Mouse (Mus musculus): ENCODE data around the gene Kif13a. TPM values are rescaled to one million over a fixed set of nuclear protein-coding genes. Genes with fewer than 3 reads are reported as not detected.

The Kif13a gene
- polyA plus RNA-seq, 1 experiment from 2014 or later = 7.2 TPM

GRCm38 (mm10) chr13:46841668-46842067, 88.0 kb downstream of the Kif13a start:
- Histone ChIP-seq H3K36me3 (ENCODE audit: control insufficient read depth, insufficient read depth, low read length) (no peaks in the 10 kb centered on the region), H3K4me2 (ENCODE audit: low read length) (no peak overlapping the region), H3K4me1 (ENCODE audit: control insufficient read depth, insufficient read depth, low read length) (peaks cover 7% of the 10 kb centered on the region), H3K9ac (ENCODE audit: low read depth, low read length) (no peak overlapping the region), H3K9me3 (replicated peaks; ENCODE audit: control insufficient read depth, low read length, poor library complexity, severe bottlenecking) (no peaks in the 10 kb centered on the region), H3K27ac (ENCODE audit: low read length) (no peak overlapping the region), H3K4me3 (ENCODE audit: low read depth, low read length) (no peak overlapping the region), H3K27me3 (ENCODE audit: control insufficient read depth, insufficient read depth, low read depth, low read length) (no peaks in the 10 kb centered on the region)
- WGBS = 64% methylated on average over 3 of the region's 3 CpGs
- no peak for ATAC-seq

- Histone ChIP-seq H3K9me3 (replicated peaks; ENCODE audit: control insufficient read depth, low read length, poor library complexity, severe bottlenecking) (no peaks in the 10 kb centered on the region), H3K9ac (ENCODE audit: low read depth, low read length) (no peak overlapping the region), H3K27ac (ENCODE audit: low read length) (peak overlapping the region; percentile 41; the same call in 1 of the 2 replicates), H3K4me1 (ENCODE audit: control insufficient read depth, insufficient read depth, low read length) (peaks cover 7% of the 10 kb centered on the region), H3K4me3 (ENCODE audit: low read depth, low read length) (no peak overlapping the region), H3K4me2 (ENCODE audit: low read length) (no peak overlapping the region), H3K36me3 (ENCODE audit: control insufficient read depth, insufficient read depth, low read length) (no peaks in the 10 kb centered on the region), H3K27me3 (ENCODE audit: control insufficient read depth, insufficient read depth, low read depth, low read length) (no peaks in the 10 kb centered on the region)
- WGBS = 87% methylated on average over 13 of the region's 13 CpGs
- no peak for ATAC-seq
Observed at GRCm38 (mm10) chr13:46840676-46841075, 89.0 kb downstream of the Kif13a start.

- Histone ChIP-seq H3K4me2 (ENCODE audit: low read length) (no peak overlapping the region), H3K27ac (ENCODE audit: low read length) (no peak overlapping the region; the same call in 1 of the 2 replicates), H3K36me3 (ENCODE audit: control insufficient read depth, insufficient read depth, low read length) (no peaks in the 10 kb centered on the region), H3K9me3 (replicated peaks; ENCODE audit: control insufficient read depth, low read length, poor library complexity, severe bottlenecking) (no peaks in the 10 kb centered on the region), H3K4me1 (ENCODE audit: control insufficient read depth, insufficient read depth, low read length) (peaks cover 7% of the 10 kb centered on the region), H3K27me3 (ENCODE audit: control insufficient read depth, insufficient read depth, low read depth, low read length) (no peaks in the 10 kb centered on the region), H3K4me3 (ENCODE audit: low read depth, low read length) (no peak overlapping the region), H3K9ac (ENCODE audit: low read depth, low read length) (no peak overlapping the region)
- ATAC-seq = no peak
- 88% methylated on average over 3 of the region's 3 CpGs for WGBS
Observed at GRCm38 (mm10) chr13:46839236-46839635, 90.4 kb downstream of the Kif13a start.

DNA sequence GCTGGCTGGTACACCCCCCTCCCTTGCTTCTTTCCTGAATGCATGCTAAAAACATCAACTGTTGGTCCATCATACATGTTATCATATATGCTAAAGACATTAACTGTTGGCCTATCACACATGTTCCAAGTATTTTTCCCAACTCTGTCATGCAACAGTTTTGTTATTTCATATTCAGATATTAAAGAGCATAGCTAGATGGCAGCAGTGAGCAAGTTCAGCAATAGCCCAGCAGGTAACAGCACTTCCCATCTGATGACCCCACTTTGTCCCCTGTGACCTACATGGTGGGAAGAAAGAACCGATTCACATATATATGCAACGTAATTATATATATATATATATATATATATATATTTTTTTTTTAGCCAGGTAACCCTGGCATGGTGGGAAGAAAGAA, 91.1 kb downstream of the Kif13a start:
- no peaks in the 10 kb centered on the region for H3K9me3 ChIP-seq (replicated peaks; ENCODE audit: control insufficient read depth, low read length, poor library complexity, severe bottlenecking)
- no peak for ATAC-seq
- no peaks in the 10 kb centered on the region for H3K27me3 ChIP-seq (ENCODE audit: control insufficient read depth, insufficient read depth, low read depth, low read length)
- WGBS = 54% methylated on average over 2 of the region's 2 CpGs
- H3K4me2 ChIP-seq (ENCODE audit: low read length) = no peak overlapping the region
- H3K4me1 ChIP-seq (ENCODE audit: control insufficient read depth, insufficient read depth, low read length) = peaks cover 7% of the 10 kb centered on the region
- H3K4me3 ChIP-seq (ENCODE audit: low read depth, low read length) = no peak overlapping the region
- H3K27ac ChIP-seq (ENCODE audit: low read length) = no peak overlapping the region
- no peaks in the 10 kb centered on the region for H3K36me3 ChIP-seq (ENCODE audit: control insufficient read depth, insufficient read depth, low read length)
- no peak overlapping the region for H3K9ac ChIP-seq (ENCODE audit: low read depth, low read length)

- Histone ChIP-seq H3K4me1 (ENCODE audit: control insufficient read depth, insufficient read depth, low read length) (peaks cover 4% of the 10 kb centered on the region), H3K9ac (ENCODE audit: low read depth, low read length) (no peak overlapping the region), H3K9me3 (replicated peaks; ENCODE audit: control insufficient read depth, low read length, poor library complexity, severe bottlenecking) (0 out of 2 replicates have a peak, but pooled peaks cover 2% of the 10 kb centered on the region), H3K27me3 (ENCODE audit: control insufficient read depth, insufficient read depth, low read depth, low read length) (no peaks in the 10 kb centered on the region), H3K4me2 (ENCODE audit: low read length) (no peak overlapping the region), H3K36me3 (ENCODE audit: control insufficient read depth, insufficient read depth, low read length) (peaks cover 11% of the 10 kb centered on the region), H3K4me3 (ENCODE audit: low read depth, low read length) (no peak overlapping the region), H3K27ac (ENCODE audit: low read length) (no peak overlapping the region)
- WGBS = 98% methylated on average over 11 of the region's 11 CpGs
- ATAC-seq = no peak
Observed at GRCm38 (mm10) chr13:46835351-46835750, 94.3 kb downstream of the Kif13a start.

GRCm38 (mm10) chr13:46834805-46835204, 94.9 kb downstream of the Kif13a start:
- Histone ChIP-seq H3K27me3 (ENCODE audit: control insufficient read depth, insufficient read depth, low read depth, low read length) (no peaks in the 10 kb centered on the region), H3K4me2 (ENCODE audit: low read length) (no peak overlapping the region), H3K36me3 (ENCODE audit: control insufficient read depth, insufficient read depth, low read length) (peaks cover 15% of the 10 kb centered on the region), H3K9ac (ENCODE audit: low read depth, low read length) (no peak overlapping the region), H3K27ac (ENCODE audit: low read length) (no peak overlapping the region), H3K9me3 (replicated peaks; ENCODE audit: control insufficient read depth, low read length, poor library complexity, severe bottlenecking) (0 out of 2 replicates have a peak, but pooled peaks cover 5% of the 10 kb centered on the region), H3K4me3 (ENCODE audit: low read depth, low read length) (no peak overlapping the region), H3K4me1 (ENCODE audit: control insufficient read depth, insufficient read depth, low read length) (peaks cover 2% of the 10 kb centered on the region; the same call in 1 of the 2 replicates)
- 94% methylated on average over 10 of the region's 10 CpGs for WGBS
- ATAC-seq = no peak

DNA sequence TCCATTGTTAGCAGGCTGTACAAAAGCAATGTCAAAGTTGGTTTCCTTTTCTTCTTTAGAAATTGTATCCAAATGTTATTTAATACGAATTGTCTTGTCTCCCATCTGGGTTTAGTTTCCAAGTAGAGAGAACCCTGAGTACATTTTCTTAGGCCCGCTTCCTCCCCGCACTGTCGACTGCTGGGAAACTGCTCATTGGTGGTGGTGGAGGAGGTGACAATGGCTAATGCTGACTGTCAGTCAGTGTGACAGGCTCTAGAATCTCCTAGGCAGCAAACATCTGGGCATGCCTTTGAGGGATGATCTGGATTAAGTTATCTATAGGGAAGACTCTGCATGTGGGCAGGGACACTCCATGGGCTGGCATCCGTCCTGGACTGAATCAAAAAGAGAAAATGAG, 96.1 kb downstream of the Kif13a start:
- Histone ChIP-seq H3K4me2 (ENCODE audit: low read length) (no peak overlapping the region), H3K9me3 (replicated peaks; ENCODE audit: control insufficient read depth, low read length, poor library complexity, severe bottlenecking) (0 out of 2 replicates have a peak, but pooled peaks cover 5% of the 10 kb centered on the region), H3K4me1 (ENCODE audit: control insufficient read depth, insufficient read depth, low read length) (no peaks in the 10 kb centered on the region), H3K36me3 (ENCODE audit: control insufficient read depth, insufficient read depth, low read length) (peaks cover 16% of the 10 kb centered on the region), H3K4me3 (ENCODE audit: low read depth, low read length) (no peak overlapping the region), H3K27me3 (ENCODE audit: control insufficient read depth, insufficient read depth, low read depth, low read length) (no peaks in the 10 kb centered on the region), H3K27ac (ENCODE audit: low read length) (no peak overlapping the region), H3K9ac (ENCODE audit: low read depth, low read length) (no peak overlapping the region)
- no peak for ATAC-seq
- 58% methylated on average over 5 of the region's 5 CpGs for WGBS

GRCm38 (mm10) chr13:46832956-46833355, 96.7 kb downstream of the Kif13a start:
- H3K4me3 ChIP-seq (ENCODE audit: low read depth, low read length) = no peak overlapping the region
- H3K9ac ChIP-seq (ENCODE audit: low read depth, low read length) = no peak overlapping the region
- H3K27ac ChIP-seq (ENCODE audit: low read length) = no peak overlapping the region
- no peaks in the 10 kb centered on the region for H3K4me1 ChIP-seq (ENCODE audit: control insufficient read depth, insufficient read depth, low read length)
- no peaks in the 10 kb centered on the region for H3K27me3 ChIP-seq (ENCODE audit: control insufficient read depth, insufficient read depth, low read depth, low read length)
- H3K36me3 ChIP-seq (ENCODE audit: control insufficient read depth, insufficient read depth, low read length) = peaks cover 16% of the 10 kb centered on the region
- no peak for ATAC-seq
- WGBS = 70% methylated on average over 3 of the region's 3 CpGs
- no peak overlapping the region for H3K4me2 ChIP-seq (ENCODE audit: low read length)
- 0 out of 2 replicates have a peak, but pooled peaks cover 5% of the 10 kb centered on the region for H3K9me3 ChIP-seq (replicated peaks; ENCODE audit: control insufficient read depth, low read length, poor library complexity, severe bottlenecking)

DNA sequence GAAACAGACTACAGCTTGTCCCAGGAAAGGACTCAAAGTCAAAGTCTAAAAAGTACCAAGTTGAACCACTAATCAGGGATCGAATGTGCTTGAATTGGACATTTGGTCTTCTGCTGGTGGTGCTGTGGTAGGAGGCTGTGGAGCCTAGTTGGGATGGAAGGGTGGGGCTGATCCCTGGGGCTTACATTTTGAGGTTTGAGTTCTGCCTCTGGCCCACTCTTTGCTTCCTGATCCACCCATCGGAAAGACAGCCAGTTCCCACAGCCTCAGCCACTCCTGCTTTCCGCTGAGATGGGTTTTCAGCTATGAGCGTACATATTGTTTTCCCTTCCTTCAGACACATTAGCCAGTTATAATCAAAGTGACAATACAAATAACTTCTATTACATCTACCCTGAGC, 106.4 kb downstream of the Kif13a start:
- Histone ChIP-seq H3K4me3 (ENCODE audit: low read depth, low read length) (no peak overlapping the region), H3K9me3 (replicated peaks; ENCODE audit: control insufficient read depth, low read length, poor library complexity, severe bottlenecking) (0 out of 2 replicates have a peak, but pooled peaks cover 2% of the 10 kb centered on the region), H3K9ac (ENCODE audit: low read depth, low read length) (no peak overlapping the region), H3K36me3 (ENCODE audit: control insufficient read depth, insufficient read depth, low read length) (peaks cover 19% of the 10 kb centered on the region), H3K4me2 (ENCODE audit: low read length) (no peak overlapping the region), H3K4me1 (ENCODE audit: control insufficient read depth, insufficient read depth, low read length) (peaks cover 15% of the 10 kb centered on the region), H3K27ac (ENCODE audit: low read length) (no peak overlapping the region), H3K27me3 (ENCODE audit: control insufficient read depth, insufficient read depth, low read depth, low read length) (no peaks in the 10 kb centered on the region)
- ATAC-seq = no peak
- WGBS = over 99% methylated on average over 4 of the region's 4 CpGs
